Mouse (Mus musculus): ENCODE data around the gene Mta2.

DNA sequence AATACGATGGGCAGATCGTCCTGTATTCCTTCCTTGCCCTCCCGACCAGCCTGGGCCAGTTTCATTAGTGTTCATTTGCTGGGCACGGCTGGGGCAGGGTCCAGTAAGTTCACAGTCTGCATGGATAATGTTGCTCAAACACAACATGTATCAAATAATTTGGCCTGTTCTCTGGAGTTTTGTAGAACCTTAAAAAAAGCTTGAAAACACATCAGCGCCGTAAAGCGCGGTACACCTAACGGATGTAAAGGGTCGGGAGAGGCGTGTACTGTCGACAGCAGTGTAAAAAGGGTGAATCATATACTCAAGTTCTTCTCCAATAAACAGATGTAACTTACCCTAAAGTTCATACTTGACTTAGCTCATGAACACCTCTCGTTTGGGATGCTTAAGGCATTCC lies 43.1 kb upstream of the Mta2 start:
- TF ChIP-seq CTCF (IDR thresholded peaks at IDR 0.05; ENCODE audit: borderline replicate concordance, extremely low read depth, insufficient read depth, insufficient read length) (no peak), POLR2A (IDR thresholded peaks at IDR 0.05; ENCODE audit: borderline replicate concordance, extremely low read depth, insufficient read depth, insufficient read length, poor library complexity, severe bottlenecking) (no peak)

Data from brain, embryonic 14.5 days (tissue).